Mouse (Mus musculus) erythroblast, embryonic 14.5 days (primary cell): ENCODE data around the gene 1700021F05Rik. TPM values are rescaled to one million over a fixed set of nuclear protein-coding genes. Genes with fewer than 3 reads are reported as not detected.

Source experiments
- H3K27me3 ChIP-seq: 2 replicates; pipeline ENCODE4 v1.6.1; 2012; ENCODE audit warnings: inconsistent platforms; ENCODE audit not compliant: control insufficient read depth
- H3K36me3 ChIP-seq: 2 replicates; pipeline ENCODE4 v1.6.1; 2012; ENCODE audit warnings: mild to moderate bottlenecking, inconsistent platforms; ENCODE audit not compliant: control insufficient read depth
- H3K4me1 ChIP-seq: 2 replicates; pipeline ENCODE4 v1.6.1; 2012; ENCODE audit warnings: inconsistent platforms; ENCODE audit not compliant: control insufficient read depth
- H3K4me3 ChIP-seq: replicated peaks from 2 replicates; pipeline ENCODE3; 2012; ENCODE audit warnings: moderate library complexity, mild to moderate bottlenecking, inconsistent platforms
- H3K9me3 ChIP-seq: 2 replicates; pipeline ENCODE4 v1.6.1; 2012; ENCODE audit warnings: low read length, inconsistent platforms, mixed read lengths; ENCODE audit not compliant: control insufficient read depth
- GATA1 ChIP-seq: IDR thresholded peaks from 2 replicates; pipeline ENCODE4 v1.6.1; 2012; ENCODE audit warnings: low read length, inconsistent platforms, mixed read lengths
- TAL1 ChIP-seq: IDR thresholded peaks from 3 replicates; pipeline ENCODE4 v1.6.1; 2012; ENCODE audit warnings: low read length, inconsistent platforms, mixed read lengths
- polyA plus RNA-seq: library from polyadenylated mRNA; stranded (reverse); fragments of >175 nt; gene quantifications from 2 replicates; pipeline ENCODE4 v1.2.3, GENCODE M21; 2012

1700021F05Rik gene
- polyA plus RNA-seq, 1 experiment, result 2.0 TPM

- TF ChIP-seq TAL1 (no peak), GATA1 (no peak)
- Histone ChIP-seq H3K4me1 (peaks cover 54% of the 10 kb centered on the region), H3K9me3 (peaks cover 6% of the 10 kb centered on the region), H3K4me3 (peak overlapping the region; percentile 70), H3K36me3 (peaks cover 41% of the 10 kb centered on the region), H3K27me3 (peaks cover 11% of the 10 kb centered on the region; the same call in 1 of the 2 replicates)
Observed at GRCm38 (mm10) chr10:43577299-43577996, 36.7 kb upstream of the 1700021F05Rik start.

GRCm38 (mm10) chr10:43574956-43575355 is 34.2 kb upstream of the 1700021F05Rik start:
- no peak for TF ChIP-seq GATA1
- TF ChIP-seq TAL1, result no peak
- Histone ChIP-seq H3K9me3 (peaks cover 11% of the 10 kb centered on the region), H3K4me3 (no peak overlapping the region), H3K36me3 (peaks cover 16% of the 10 kb centered on the region), H3K4me1 (peaks cover 41% of the 10 kb centered on the region), H3K27me3 (peaks cover 9% of the 10 kb centered on the region; the same call in 1 of the 2 replicates)

GRCm38 (mm10) chr10:43574352-43574751 is 33.6 kb upstream of the 1700021F05Rik start:
- no peak overlapping the region for H3K4me3 ChIP-seq
- TF ChIP-seq GATA1, result no peak
- no peak for TF ChIP-seq TAL1
- H3K36me3 ChIP-seq, result peaks cover 10% of the 10 kb centered on the region
- peaks cover 11% of the 10 kb centered on the region for H3K9me3 ChIP-seq
- peaks cover 41% of the 10 kb centered on the region for H3K4me1 ChIP-seq
- peaks cover 5% of the 10 kb centered on the region; the same call in 1 of the 2 replicates for H3K27me3 ChIP-seq

GRCm38 (mm10) chr10:43561311-43561710 is 20.5 kb upstream of the 1700021F05Rik start:
- H3K4me1 ChIP-seq, result peaks cover 7% of the 10 kb centered on the region
- no peaks in the 10 kb centered on the region for H3K9me3 ChIP-seq
- no peak overlapping the region for H3K4me3 ChIP-seq
- peaks cover 8% of the 10 kb centered on the region for H3K27me3 ChIP-seq
- no peaks in the 10 kb centered on the region for H3K36me3 ChIP-seq
- TF ChIP-seq TAL1, result no peak
- TF ChIP-seq GATA1, result no peak

- no peaks in the 10 kb centered on the region for H3K9me3 ChIP-seq
- H3K27me3 ChIP-seq, result peaks cover 8% of the 10 kb centered on the region
- no peak for TF ChIP-seq GATA1
- TF ChIP-seq TAL1, result no peak
- no peaks in the 10 kb centered on the region for H3K36me3 ChIP-seq
- peaks cover 7% of the 10 kb centered on the region for H3K4me1 ChIP-seq
- H3K4me3 ChIP-seq, result no peak overlapping the region
Observed at GRCm38 (mm10) chr10:43560765-43561164, 20.0 kb upstream of the 1700021F05Rik start.

- H3K4me1 ChIP-seq, result peaks cover 7% of the 10 kb centered on the region
- peaks cover 8% of the 10 kb centered on the region for H3K27me3 ChIP-seq
- no peaks in the 10 kb centered on the region for H3K9me3 ChIP-seq
- H3K36me3 ChIP-seq, result no peaks in the 10 kb centered on the region
- TF ChIP-seq TAL1, result no peak
- TF ChIP-seq GATA1, result no peak
- no peak overlapping the region for H3K4me3 ChIP-seq
Observed at GRCm38 (mm10) chr10:43559313-43559712, 18.5 kb upstream of the 1700021F05Rik start.

GRCm38 (mm10) chr10:43557630-43558165 is 16.9 kb upstream of the 1700021F05Rik start:
- H3K9me3 ChIP-seq, result peaks cover 5% of the 10 kb centered on the region
- no peaks in the 10 kb centered on the region for H3K36me3 ChIP-seq
- peaks cover 7% of the 10 kb centered on the region for H3K4me1 ChIP-seq
- H3K4me3 ChIP-seq, result no peak overlapping the region
- TF ChIP-seq TAL1, result no peak
- no peak for TF ChIP-seq GATA1
- peaks cover 8% of the 10 kb centered on the region for H3K27me3 ChIP-seq

- Histone ChIP-seq H3K4me1 (no peaks in the 10 kb centered on the region), H3K36me3 (no peaks in the 10 kb centered on the region), H3K9me3 (peaks cover 5% of the 10 kb centered on the region), H3K27me3 (no peaks in the 10 kb centered on the region), H3K4me3 (no peak overlapping the region)
- no peak for TF ChIP-seq GATA1
- TF ChIP-seq TAL1, result no peak
Observed at GRCm38 (mm10) chr10:43551388-43551787, 10.6 kb upstream of the 1700021F05Rik start.

GRCm38 (mm10) chr10:43550923-43551322 is 10.1 kb upstream of the 1700021F05Rik start:
- Histone ChIP-seq H3K4me3 (no peak overlapping the region), H3K4me1 (no peaks in the 10 kb centered on the region), H3K27me3 (no peaks in the 10 kb centered on the region), H3K36me3 (no peaks in the 10 kb centered on the region), H3K9me3 (peaks cover 5% of the 10 kb centered on the region)
- TF ChIP-seq GATA1, result no peak
- no peak for TF ChIP-seq TAL1
